17 mouse cellular contexts compared by ENCODE assay signal in the genomic region with DNA sequence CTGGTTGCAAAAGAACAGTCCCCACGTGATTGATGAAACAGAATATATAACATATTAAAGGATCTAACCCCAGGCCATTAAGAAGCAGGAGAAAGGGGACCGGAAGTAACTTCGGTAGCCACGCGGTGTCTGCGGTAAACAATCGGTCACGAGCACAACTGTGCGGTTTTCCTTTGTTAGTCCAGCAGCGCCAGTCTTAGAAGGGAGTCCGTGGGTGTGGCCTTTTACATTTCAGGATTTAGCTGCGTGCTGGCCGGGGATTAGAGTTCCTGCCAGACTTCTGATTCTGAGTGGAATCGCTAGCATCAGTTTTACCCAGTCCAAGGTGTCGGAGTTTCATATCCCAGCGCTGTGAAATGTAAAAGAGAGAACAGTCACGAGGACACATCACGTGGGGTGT. TPM values are rescaled to one million over a fixed set of nuclear protein-coding genes. Genes with fewer than 3 reads are reported as not detected.
A peak's percentile ranks its signal among the peaks of the same experiment; 100 is the strongest.
DNase-seq lines count a peak whose midpoint lies in the region; ATAC-seq and TF ChIP-seq lines count a peak whose summit lies in the region.
"Had no signal": no experiment of that assay in that cellular context is flagged by ENCODE, and none has a peak within 500 bp of the region (broad histone marks: within the 10 kb centered on the region; RNA-seq: fewer than 3 reads in every experiment).

No protein-coding gene starts in this region.

- H3K27ac ChIP-seq in kidney, adult 2 months (ENCODE audit: insufficient read depth, low read depth, low read length), result no peak overlapping the region
- peak overlapping the region; percentile 32 for H3K27ac ChIP-seq in limb, embryonic 12.5 days
- H3K27ac ChIP-seq: liver, embryonic 13.5 days; stomach, embryonic 15.5 days had no signal

- WGBS in kidney, adult 2 months, result 68% methylated on average over 18 of the region's 18 CpGs
- 67% methylated on average over 18 of the region's 18 CpGs for WGBS in limb, embryonic 12.5 days

- H3K9ac ChIP-seq in limb, embryonic 12.5 days (replicated peaks), result no peak overlapping the region
- H3K9ac ChIP-seq: liver, embryonic 13.5 days; stomach, embryonic 15.5 days had no signal

- ATAC-seq in limb, embryonic 12.5 days (ENCODE audit: insufficient number of reproducible peaks, insufficient read depth, low FRiP score, low TSS enrichment, low read depth), result no peak
- ATAC-seq: Patski had no signal

- TF ChIP-seq CTCF in kidney, adult 2 months (conservative IDR thresholded peaks at IDR 0.05; ENCODE audit: insufficient read depth, insufficient read length, low read depth, low read length), result no peak
- no peak for TF ChIP-seq CTCF in brain, embryonic 14.5 days (IDR thresholded peaks at IDR 0.05; ENCODE audit: borderline replicate concordance, extremely low read depth, insufficient read depth, insufficient read length)

- H3K4me3 ChIP-seq in kidney, adult 2 months (ENCODE audit: insufficient read depth, low read depth, low read length), result peak overlapping the region; percentile 19; the same call in 1 of the 2 replicates
- no peak overlapping the region for H3K4me3 ChIP-seq in limb, embryonic 12.5 days (replicated peaks)
- H3K4me3 ChIP-seq: liver, embryonic 13.5 days; stomach, embryonic 15.5 days had no signal

- no peaks in the 10 kb centered on the region for H3K9me3 ChIP-seq in limb, embryonic 12.5 days
- H3K9me3 ChIP-seq: liver, embryonic 13.5 days; stomach, embryonic 15.5 days had no signal

- no peaks in the 10 kb centered on the region for H3K4me1 ChIP-seq in kidney, adult 2 months (ENCODE audit: control insufficient read depth, insufficient read depth, low read length)
- H3K4me1 ChIP-seq in limb, embryonic 12.5 days (replicated peaks), result peaks cover 50% of the 10 kb centered on the region
- H3K4me1 ChIP-seq: liver, embryonic 13.5 days; stomach, embryonic 15.5 days had no signal

- no peaks in the 10 kb centered on the region for H3K36me3 ChIP-seq in kidney, adult 2 months (ENCODE audit: control insufficient read depth, insufficient read depth, low read length)
- peaks cover 9% of the 10 kb centered on the region; the same call in 1 of the 2 replicates for H3K36me3 ChIP-seq in limb, embryonic 12.5 days
- H3K36me3 ChIP-seq: liver, embryonic 13.5 days; stomach, embryonic 15.5 days had no signal

- no peak for DNase-seq in kidney, adult 2 months
- DNase-seq in kidney, adult 9 months, result no peak
- DNase-seq in ES-CJ7 (ENCODE audit: low read depth, low spot score) (peak; percentile 36), adipocyte (ENCODE audit: low spot score) (no peak)
- DNase-seq in brain, embryonic 14.5 days (ENCODE audit: low read depth), result peak; percentile 33
- no peak for DNase-seq in urinary bladder, postnatal 4 days (ENCODE audit: low spot score in 2 of 2)
- DNase-seq: adrenal gland, adult 8-10 months; cerebellum, adult 9-11 months; kidney, postnatal 14 days; liver, embryonic 13.5 days; right cerebral cortex, postnatal 4 days; thymus, postnatal 36 days had no signal

- no peaks in the 10 kb centered on the region for H3K27me3 ChIP-seq in kidney, adult 2 months (replicated peaks; ENCODE audit: control insufficient read depth, insufficient read depth, low read length)
- H3K27me3 ChIP-seq in limb, embryonic 12.5 days, result no peaks in the 10 kb centered on the region
- H3K27me3 ChIP-seq: CH12.LX; liver, embryonic 13.5 days; Patski; stomach, embryonic 15.5 days had no signal

- no peak for TF ChIP-seq POLR2A in kidney, adult 2 months (IDR thresholded peaks at IDR 0.05; ENCODE audit: low read depth, low read length)
- TF ChIP-seq POLR2A in brain, embryonic 14.5 days (IDR thresholded peaks at IDR 0.05; ENCODE audit: borderline replicate concordance, extremely low read depth, insufficient read depth, insufficient read length, poor library complexity, severe bottlenecking), result no peak

- peak overlapping the region; percentile 18; the same call in 1 of the 2 replicates for H3K4me2 ChIP-seq in limb, embryonic 12.5 days
- H3K4me2 ChIP-seq: heart, embryonic 11.5 days; liver, embryonic 13.5 days; stomach, embryonic 15.5 days had no signal

RNA-seq across cellular contexts. Expression of gene Frzb, which starts 34.3 kb away (rescaled TPM):
- polyA plus RNA-seq in kidney, adult 2 months (2012; rRNA removed), result 6.8 and 8.3 TPM in 2 replicates
- 2.3 and 5.1 TPM in 2 replicates for polyA plus RNA-seq in brain, embryonic 14.5 days (2012; rRNA removed)
- 54.7 and 56.2 TPM in 2 replicates for polyA plus RNA-seq in limb, embryonic 12.5 days (2016; fragmentation: Nextera tagmentation; extraction: Ambion mirVana)

Comparison
In these comparisons a context has a peak if more than half of its experiments do, and no peak if none do; other contexts are left out.
1. DNase-seq: peak in ES-CJ7 (single experiment) and brain, embryonic 14.5 days (single experiment); none in kidney, adult 2 months (single experiment), kidney, adult 9 months (single experiment), urinary bladder, postnatal 4 days (0 of 2) and adipocyte (single experiment).